Mouse (Mus musculus) natural killer cell, adult 2 months (primary cell): ENCODE results near the gene Rbl1.
"Not testable (repeated sequence)": the region's sequence is repeated elsewhere in the genome, so short reads cannot be mapped to it uniquely, and the experiment has no call there.

Experiments
- DNase-seq, 2 experiments: peaks; one replicate each; pipeline ENCODE4 v3.0.0; 2022; ENCODE audit warnings: low spot score in 2 of 2

The Rbl1 gene

DNA sequence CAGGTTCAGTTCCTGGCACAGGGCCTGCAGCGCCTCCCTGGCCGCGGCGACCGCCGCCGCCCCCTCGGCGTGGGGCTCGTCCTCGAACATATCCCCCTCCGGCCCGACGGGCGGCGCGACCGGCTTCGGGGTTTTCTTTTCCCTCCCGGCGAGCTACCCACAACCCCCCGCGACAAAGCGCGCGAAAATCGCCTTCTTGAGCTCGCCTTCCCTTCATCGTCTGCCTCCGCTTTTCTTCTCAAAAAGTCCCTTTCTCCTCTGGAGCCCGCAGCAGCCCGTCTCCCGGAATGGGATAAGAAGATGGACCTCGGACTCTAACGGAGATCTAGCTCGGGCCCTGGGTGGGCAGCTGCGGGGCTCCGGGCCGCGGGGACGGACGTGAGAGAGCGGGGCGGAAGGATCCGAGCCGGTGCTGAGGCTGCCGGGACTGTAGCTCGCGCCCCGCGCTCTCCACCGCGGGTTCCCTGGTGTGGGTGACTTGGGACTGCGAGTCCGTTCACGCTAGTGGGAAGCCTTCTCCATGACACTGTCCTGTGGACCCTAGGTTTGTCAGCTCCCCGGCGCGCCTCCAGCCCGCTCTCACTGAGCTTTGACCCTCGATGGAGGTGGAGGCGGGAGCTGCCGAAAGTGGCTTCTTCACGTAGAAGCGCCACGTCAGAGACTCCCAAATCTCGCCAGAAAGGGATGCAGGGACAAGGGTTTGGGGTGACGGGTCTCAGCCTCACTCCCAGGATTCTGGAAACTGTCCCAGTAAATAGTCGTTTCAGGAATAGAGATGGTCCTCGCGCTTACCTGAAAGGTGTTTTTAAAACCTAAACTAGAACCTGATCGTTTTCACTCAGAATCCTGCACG, at the start of gene Rbl1:
Gene Rbl1, minus strand, starts transcription at position 169 of the 853 bp plus-strand sequence.
- peak; percentile 87 to 91 for DNase-seq

DNA sequence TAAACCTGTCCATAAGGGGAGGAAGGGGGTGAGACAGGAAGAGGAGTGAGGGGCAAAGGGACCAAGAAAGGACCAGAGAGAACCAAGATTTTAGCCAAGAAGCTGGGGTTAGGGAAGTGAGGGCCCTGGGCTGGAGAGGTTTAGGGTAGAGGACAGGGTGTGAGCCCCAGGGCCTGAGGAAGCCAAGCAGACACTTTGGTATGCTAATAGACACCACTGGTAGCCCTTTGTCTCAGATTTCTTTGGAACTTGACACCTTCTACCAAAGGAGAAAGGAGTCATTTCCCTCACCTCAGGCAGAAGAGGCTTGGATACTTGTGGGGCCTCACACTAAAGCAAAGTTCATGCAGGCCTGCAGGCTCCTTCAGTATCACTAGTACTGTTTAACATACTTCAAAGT, 43.8 kb upstream of the Rbl1 start:
- no peak for DNase-seq

DNA sequence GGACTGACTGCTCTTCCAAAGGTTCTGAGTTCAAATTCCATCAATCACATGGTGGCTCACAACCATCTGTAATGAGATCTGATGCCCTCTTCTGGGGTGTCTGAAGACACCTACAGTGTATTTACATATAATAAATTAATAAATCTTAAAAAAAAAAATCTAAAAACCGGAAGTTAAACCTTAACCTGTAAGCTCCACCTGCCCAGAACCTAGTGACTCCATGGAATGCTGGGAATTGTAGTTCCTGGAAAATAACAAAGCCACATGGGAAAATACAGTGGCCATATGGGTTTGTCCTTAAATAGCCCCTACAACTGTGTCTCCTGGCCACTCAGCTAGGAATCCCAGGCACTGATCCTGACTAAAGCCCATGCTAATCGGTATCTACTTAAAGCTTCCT, 41.3 kb upstream of the Rbl1 start:
- no peak for DNase-seq

DNA sequence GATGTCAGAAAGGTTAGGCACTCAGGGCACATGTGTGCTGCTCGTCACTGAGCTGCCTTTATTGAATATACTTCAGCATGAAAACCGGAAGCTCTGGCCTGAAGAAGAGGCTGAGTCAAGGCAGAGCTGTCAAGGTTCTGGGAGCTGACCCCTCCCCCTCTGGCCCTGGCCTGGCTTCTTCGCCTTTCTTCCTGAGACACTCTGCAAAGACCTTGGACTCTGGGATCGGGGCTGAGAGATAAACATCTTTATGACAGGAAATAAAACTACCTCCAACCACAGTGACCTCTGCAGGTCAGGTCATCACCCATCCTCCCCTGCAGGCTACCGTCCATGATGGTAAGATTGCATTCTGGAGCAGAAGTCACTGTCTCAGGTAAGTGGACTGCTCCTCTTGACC, 40.7 kb upstream of the Rbl1 start:
- no peak for DNase-seq

DNA sequence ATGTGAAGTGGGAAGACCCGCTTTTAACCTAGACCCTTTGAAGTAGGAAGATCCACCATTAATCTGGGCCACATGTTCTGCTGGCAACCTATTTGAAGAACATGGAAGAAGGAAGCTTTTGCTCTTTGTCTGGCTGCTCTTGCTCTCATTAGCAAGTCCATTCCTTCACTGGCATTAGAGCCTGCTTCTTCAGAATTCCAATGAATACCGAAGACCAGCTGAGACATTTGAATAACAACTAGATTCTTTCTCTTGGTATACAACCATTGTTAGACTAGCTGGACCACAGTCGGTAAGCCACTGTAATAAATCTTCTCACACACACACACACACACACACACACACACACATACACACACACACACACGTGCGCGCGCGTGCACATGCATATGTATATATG, 31.6 kb upstream of the Rbl1 start:
- DNase-seq, result no peak

DNA sequence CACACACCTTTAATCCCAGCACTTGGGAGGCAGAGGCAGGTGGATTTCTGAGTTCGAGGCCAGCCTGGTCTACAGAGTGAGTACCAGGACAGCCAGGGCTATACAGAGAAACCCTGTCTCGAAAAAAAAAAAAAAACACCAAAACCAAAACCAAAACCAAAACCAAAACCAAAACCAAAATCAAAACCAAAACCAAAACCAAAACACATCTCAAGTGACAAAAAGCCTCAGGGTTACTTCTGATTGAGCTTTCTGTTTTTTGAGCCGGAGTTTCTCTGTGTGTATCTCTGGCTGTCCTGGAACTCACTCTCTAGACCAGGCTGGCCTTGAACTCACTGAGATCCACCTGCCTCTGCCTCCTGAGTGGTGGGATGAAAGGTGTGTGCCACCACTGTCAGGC, 17.6 kb upstream of the Rbl1 start:
- DNase-seq, result not testable (repeated sequence)

DNA sequence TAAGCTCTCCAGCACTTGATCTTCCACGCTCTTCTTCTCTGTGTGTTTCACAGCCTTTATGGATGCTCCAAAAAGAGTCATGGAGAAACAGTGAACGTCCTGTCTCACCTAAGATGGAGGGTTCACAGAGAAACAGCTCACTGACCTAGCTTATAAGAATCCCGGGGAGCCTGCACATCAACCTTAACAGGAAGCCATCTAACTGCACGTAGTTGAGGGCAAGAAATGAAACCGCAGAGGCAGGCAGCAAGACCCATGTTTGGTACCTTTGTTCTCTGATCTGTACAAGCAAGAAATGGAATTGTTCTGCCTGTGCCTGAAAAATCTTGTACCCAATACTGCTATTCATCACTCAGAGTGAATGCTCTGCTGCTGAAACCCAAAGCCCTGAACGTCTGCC, 15.8 kb upstream of the Rbl1 start:
- DNase-seq, result no peak

DNA sequence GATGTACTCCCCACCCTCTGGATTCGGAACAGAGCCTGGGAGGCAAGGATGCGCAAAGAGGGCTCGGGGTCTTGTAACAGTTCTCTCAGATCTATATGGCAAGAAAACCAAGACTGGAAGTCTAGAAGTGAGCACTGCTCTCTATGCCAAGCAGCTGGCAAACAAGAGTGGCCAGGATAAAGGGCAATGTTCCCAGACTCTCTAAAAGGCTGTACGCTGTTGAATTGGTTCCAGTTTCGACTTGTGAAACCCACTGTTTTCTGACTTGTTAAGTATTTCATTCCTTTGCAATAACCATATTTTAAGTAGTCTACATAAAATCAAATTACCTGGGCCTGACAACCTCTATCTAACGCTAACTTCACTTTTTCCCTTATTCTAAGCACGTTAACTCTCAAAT, 7.4 kb upstream of the Rbl1 start:
- DNase-seq, result no peak

DNA sequence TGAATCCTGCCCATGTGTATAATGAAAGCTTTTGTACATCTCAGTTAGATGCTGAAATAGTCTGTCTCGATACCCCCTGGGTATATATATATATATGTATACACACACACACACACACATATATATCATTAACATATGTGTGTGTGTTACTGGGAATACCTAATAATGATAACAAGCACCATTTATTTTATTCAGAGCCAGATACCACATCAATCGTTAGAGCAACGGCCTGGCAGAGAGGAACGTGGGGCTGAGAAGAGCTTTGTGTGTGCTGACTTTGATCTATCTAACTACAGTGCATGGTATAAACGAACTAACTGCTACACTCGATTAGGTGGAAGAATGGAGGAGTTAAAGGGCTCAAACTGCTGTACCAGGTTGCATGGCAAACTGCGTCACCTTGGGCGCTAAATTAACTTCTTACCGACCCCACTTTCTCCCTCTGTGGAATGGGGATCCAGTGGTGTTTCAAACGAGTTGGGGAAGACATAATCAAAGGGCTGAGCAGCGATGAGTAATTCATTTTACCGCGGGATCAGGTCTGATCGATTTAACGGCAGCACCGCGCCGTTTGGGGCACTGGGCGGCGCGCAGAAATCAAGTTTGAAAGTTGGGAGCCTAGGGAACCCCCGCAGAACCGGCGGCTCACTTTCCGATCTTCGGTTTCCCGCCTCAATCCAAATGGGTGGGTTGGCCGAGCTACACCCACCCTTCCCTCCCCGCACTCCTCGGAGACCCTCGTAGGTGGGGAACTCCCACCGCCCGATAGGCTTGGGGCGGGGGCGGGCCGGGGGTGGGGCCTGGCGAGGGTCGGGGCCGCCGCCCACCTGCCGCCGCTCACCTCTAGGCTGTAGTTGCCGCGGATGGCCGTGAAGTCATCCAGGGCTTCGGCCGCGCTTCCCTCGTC, 622 bp downstream of the Rbl1 start:
- peak; percentile 23 to 45 for DNase-seq

DNA sequence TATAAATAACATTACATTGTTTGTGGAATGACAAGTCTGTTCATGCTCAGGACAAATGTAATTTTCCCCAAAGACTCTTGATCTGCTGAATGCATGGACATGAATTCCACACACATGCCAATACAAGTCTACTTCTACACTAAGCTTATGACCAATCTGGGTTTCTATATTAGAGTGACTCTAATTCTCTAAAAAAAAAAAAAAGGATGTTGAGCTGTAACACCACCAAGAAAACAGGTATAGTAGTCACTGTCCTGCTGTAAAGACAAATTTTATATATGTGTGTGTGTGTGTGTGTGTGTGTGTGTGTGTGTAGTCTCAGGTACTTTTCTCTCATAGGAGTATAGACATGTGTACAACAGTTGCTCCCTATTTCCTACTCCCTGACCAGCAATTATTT, 1.3 kb downstream of the Rbl1 start:
- DNase-seq, result no peak

DNA sequence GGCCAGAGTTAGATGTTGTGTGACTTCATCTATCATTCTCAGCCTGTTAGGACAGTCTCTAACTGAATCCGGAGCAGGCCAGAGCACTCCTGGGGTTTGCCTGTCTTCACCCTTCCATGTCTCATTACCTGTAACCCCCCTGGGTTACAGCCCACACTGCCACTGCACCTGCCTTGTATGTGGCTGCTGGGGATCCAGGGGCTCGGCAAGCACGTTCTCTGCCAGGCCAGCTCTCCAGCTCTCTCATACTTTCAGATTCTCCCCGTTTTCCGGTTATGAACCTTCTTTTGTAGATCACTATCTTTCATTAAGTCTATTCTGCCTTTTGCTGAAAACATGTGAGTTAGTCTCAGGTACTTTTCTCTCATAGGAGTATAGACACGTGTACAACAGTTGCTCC, 2.0 kb downstream of the Rbl1 start:
- no peak for DNase-seq

DNA sequence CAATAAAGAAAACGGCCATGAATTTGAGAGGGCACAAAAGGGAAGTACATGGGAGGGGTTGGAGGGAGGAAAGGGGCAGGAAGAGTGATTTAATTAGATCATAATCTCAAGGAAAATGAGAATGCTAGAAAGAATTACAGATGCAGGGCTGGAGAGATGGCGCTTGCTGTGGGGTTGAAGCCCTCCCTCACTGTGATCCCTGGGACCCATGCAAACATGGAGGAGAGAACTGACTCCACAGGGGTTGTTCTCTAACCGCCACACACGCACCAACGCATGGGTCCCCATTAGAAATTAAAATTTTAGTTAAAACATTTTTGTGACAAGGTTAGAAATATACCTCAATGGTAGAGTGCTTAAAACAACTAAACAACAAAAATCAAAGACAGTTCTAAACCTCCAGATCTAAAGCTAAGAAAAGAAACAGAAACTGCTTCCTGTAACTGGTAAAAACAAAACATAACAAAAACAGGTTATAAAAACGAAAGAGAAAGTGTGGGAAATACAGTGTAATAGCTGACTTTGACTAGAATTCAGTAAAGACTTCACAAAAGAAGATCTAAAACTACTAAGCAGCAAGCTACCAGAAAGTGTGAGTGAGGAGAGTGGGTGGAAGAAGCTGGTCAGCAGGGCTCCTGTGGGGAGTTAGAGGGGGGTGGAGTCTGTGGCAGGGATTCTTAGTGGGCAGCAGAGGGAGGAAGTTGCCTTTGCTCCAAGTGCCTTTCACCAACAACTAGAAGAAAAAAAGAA, 3.1 kb downstream of the Rbl1 start:
- DNase-seq, result peak; percentile 46 to 54

DNA sequence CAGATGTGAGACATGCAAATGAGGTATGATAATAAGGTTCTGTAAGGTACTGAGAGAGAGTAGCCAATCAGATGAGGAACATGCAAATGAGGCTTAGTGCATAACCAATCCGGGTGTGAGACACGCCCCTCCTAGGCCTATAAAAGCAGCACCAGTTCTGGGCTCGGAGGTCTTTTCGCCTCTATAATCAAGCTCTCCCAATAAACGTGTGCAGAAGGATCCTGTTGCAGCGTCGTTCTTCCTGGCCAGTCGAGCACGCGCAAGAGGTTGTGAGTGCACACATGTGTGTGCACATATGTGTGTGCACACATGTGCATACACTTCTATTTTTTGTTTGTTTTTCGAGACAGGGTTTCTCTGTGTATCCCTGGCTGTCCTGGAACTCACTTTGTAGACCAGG, 5.9 kb downstream of the Rbl1 start:
- not testable (repeated sequence) for DNase-seq

DNA sequence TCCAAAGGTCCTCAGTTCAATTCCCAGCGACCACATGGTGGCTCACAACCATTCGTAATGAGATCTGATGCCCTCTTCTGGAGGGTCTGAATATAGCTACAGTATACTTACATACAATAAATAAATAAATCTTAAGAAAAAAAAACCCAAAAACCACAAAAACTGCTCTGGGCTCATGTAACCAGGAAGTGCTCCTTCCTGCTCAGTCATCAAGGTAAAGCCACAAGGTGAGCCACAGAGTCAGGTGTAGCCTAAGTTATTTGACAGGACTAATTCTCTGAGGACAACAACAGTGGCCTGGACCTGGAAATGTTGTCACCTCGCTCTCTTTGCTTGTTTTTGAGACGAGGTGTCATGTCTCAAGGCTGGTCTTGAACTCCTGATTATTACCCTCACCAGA, 13.7 kb downstream of the Rbl1 start:
- DNase-seq, result no peak

DNA sequence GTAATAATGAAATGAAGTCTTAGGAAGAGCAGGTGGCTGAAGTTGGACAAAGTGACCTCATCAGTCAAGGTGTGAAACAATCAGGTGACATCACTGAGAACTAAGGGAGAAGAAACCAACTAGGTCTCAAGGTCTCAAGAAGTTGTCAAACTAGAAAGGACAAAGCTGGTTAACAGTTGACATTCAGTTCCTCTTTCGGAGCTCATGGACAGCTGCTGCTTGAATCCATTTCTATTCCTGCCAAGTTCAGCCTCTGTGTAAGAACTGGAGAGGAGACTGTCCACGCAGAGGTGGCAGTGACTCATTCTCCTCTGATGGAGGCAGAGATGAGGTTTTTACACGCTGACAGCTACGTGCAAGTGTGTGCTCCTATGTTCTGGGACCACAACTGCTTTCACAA, 17.1 kb downstream of the Rbl1 start:
- no peak for DNase-seq

DNA sequence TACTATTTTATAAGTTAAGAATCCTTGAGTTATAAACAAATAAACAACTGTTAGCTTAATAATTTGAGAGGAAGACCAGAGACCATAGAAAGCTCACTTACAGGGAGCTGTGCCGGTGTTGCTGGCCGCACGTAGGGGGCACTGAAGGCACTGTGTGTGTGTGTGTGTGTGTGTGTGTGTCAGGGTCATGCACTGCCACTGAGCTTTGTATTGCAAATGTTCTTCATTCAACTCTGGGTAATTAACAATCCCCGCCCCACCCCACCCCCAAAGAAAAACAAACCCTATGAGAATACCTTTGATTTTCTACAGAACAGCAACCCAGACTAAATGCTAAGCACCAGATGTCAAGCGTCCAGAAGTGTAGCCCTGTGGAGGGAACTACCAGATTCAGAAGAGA, 17.8 kb downstream of the Rbl1 start:
- no peak for DNase-seq

DNA sequence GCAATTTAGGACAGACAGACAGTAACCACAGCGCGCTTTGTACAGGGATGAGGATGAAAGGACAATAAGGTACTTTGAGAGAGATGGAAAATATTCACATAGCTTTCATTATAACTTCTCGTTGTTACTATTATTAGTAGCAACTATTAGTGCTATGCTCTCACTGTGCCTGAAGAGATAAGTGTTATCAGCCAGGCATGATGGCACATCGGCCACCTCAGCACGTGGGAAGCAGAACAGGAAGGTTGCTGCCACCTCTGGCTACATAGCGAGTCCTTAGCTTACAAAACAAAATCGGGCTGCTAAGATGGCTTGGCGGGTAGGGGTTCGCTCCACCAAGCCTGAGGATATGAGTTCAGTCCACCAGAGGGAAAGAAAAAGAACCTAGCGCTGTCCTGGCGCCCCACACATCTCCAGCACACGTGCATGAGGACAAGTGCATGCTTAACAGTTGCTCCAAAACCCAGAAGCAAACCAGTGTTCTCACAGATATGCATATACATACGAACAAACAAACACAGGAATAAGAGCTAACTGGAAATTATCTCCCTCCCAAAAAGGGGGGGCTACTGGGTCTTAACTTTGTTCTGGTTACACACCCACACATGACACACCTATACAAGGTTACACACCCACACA, 19.2 kb downstream of the Rbl1 start:
- DNase-seq, result no peak

DNA sequence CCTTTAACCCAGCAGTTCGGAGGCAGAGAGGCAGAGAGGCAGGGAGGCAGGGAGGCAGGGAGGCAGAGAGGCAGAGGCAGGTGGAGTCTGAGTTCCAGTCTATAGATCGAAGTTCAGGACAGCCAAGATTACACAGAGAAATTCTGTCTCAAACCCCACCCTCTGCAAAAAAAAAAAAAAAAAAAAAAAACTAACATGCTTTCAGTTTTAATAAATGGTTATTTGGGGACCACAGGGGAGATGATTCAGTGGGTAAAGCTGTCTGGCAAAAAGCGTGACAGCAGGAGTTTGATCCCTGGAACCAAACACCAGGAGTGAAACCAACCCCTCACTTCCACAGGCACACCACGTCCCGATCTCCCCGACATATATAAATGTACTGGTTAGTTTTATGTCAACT, 26.2 kb downstream of the Rbl1 start:
- DNase-seq, result no peak

DNA sequence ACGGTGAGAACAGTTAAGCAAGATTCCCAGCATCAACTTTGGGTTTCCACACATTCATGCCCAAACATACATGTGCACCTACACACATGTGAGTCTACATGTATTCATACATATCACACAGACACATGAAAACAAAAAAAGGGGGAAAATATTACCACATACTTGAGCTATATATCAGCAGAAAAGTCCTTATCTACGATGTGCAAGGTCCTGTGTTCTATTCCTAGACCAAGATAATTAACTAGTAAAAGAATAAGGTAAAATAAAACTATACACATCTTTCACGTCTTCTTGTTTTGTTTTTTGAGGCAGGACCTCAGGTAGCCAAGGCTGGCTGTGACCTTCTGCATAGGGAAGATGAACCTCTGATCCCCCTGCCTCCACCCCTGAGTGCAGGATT, 28.1 kb downstream of the Rbl1 start:
- DNase-seq, result no peak

DNA sequence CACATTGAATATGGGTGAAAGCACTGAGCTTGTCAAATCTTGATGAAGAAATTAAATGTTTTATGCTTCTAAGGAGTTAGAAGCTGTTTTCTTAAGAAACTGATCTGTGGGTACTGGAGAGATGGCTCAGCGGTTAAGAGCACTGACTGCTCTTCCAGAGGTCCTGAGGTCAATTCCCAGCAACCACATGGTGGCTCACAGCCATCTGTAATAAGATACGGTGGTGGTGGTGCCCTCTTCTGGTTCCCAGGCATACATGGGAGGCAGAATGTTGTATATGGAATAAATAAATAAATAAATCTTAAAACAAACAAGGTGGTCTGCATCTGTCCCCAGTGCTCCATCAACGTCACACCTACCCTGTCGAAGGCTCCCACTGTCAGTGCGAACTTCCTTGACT, 29.9 kb downstream of the Rbl1 start:
- no peak for DNase-seq

DNA sequence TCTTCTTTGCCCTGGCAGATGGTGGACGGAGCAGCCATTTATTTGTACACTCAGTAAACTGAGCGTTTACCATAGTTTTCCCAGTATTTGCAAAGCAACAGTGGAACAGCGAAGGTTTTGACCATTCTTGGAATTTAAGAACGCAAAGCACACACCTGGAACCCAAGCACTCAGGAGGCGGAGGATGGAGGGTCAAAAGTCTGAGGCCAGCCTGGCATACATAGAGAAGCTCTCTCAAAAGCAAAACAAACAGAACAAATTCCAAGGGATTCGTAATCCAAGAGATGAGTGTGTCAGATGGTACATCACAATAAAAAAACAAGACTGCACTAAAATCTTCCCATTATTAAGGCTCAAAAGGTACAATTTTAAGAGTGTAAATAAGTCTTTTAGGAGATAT, 30.8 kb downstream of the Rbl1 start:
- no peak for DNase-seq

DNA sequence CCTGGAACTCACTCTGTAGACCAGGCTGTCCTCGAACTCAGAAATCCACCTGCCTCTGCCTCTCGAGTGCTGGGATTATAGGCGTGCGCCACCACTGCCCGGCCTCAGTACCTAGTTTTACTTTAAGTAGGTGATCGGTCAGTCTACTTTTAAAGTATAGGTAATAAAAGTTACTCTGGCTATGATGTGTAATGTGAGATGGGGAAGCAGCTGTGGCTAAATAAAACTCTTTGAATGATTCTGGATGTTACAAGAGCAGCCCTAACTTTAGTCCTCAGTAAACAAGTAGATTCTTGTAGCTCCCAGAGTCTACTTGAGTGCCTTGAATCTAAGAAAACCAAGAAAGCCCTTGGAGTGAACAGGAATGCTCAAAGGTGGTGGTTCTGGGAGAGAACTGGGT, 31.4 kb downstream of the Rbl1 start:
- DNase-seq, result no peak
